Mouse (Mus musculus) lung, postnatal 10 days (tissue): Measurements from ENCODE around the gene Aldoart2.
"Not testable (repeated sequence)": the region's sequence is repeated elsewhere in the genome, so short reads cannot be mapped to it uniquely, and the experiment has no call there.

Source experiments
- DNase-seq: peaks from one replicate; pipeline ENCODE4 v3.0.0; 2021

Gene Aldoart2

GRCm38 (mm10) chr12:55565206-55565605, at the start of gene Aldoart2:
Gene Aldoart2, plus strand, starts transcription at chr12:55565239.
- no peak for DNase-seq

GRCm38 (mm10) chr12:55518061-55518738, 46.8 kb upstream of the Aldoart2 start:
- DNase-seq: peak; percentile 58

GRCm38 (mm10) chr12:55526983-55527752, 37.9 kb upstream of the Aldoart2 start:
- no peak for DNase-seq

GRCm38 (mm10) chr12:55536537-55537135, 28.4 kb upstream of the Aldoart2 start:
- peak; percentile 6 for DNase-seq

- DNase-seq: no peak
Measured at GRCm38 (mm10) chr12:55537742-55538141, 27.3 kb upstream of the Aldoart2 start.

GRCm38 (mm10) chr12:55538328-55538971, 26.6 kb upstream of the Aldoart2 start:
- DNase-seq: no peak

GRCm38 (mm10) chr12:55539157-55539556, 25.9 kb upstream of the Aldoart2 start:
- DNase-seq: no peak

GRCm38 (mm10) chr12:55554901-55555300, 10.1 kb upstream of the Aldoart2 start:
- DNase-seq: not testable (repeated sequence)

- no peak for DNase-seq
Measured at GRCm38 (mm10) chr12:55557866-55558265, 7.2 kb upstream of the Aldoart2 start.

GRCm38 (mm10) chr12:55559184-55559855, 5.7 kb upstream of the Aldoart2 start:
- DNase-seq: no peak

GRCm38 (mm10) chr12:55560025-55560690, 4.9 kb upstream of the Aldoart2 start:
- DNase-seq: peak; percentile 15

GRCm38 (mm10) chr12:55563742-55564141, 1.3 kb upstream of the Aldoart2 start:
- DNase-seq: no peak

GRCm38 (mm10) chr12:55564187-55564963, 664 bp upstream of the Aldoart2 start:
- no peak for DNase-seq

- DNase-seq: no peak
Measured at GRCm38 (mm10) chr12:55565867-55566266, 828 bp downstream of the Aldoart2 start.

GRCm38 (mm10) chr12:55566837-55567236, 1.8 kb downstream of the Aldoart2 start:
- no peak for DNase-seq

- DNase-seq: no peak
Measured at GRCm38 (mm10) chr12:55568466-55568865, 3.4 kb downstream of the Aldoart2 start.

GRCm38 (mm10) chr12:55569676-55570075, 4.6 kb downstream of the Aldoart2 start:
- DNase-seq: peak; percentile 42

- no peak for DNase-seq
Measured at GRCm38 (mm10) chr12:55570646-55571045, 5.6 kb downstream of the Aldoart2 start.

GRCm38 (mm10) chr12:55571181-55571580, 6.1 kb downstream of the Aldoart2 start:
- no peak for DNase-seq

- no peak for DNase-seq
Measured at GRCm38 (mm10) chr12:55571661-55572060, 6.6 kb downstream of the Aldoart2 start.

GRCm38 (mm10) chr12:55573089-55573488, 8.1 kb downstream of the Aldoart2 start:
- no peak for DNase-seq
